Comparison of ENCODE assay signal across 24 mouse cellular contexts in the genomic region with DNA sequence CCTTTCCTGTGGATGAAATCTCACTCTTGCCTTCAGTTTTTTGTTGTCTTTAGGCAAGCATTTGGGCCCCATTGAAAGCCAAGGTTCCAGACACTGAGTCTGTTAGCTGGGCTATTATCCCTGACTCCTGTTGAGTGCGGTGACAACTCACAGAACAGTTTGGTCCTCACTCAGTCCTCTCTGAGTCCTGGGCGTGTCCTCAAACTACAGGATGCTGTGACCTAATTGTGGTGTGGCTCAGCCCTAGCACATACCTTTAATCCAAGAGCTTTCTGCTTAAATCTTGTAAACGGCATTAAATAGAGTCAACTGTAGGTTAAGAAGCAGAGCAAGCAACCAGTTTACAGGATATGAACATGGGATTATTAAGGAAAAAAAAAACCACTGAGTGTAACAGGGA. TPM values are rescaled to one million over a fixed set of nuclear protein-coding genes. Genes with fewer than 3 reads are reported as not detected.
DNase-seq lines count a peak whose midpoint lies in the region; ATAC-seq lines count a peak whose summit lies in the region.
"Had no signal": no experiment of that assay in that cellular context is flagged by ENCODE, and none has a peak within 500 bp of the region (broad histone marks: within the 10 kb centered on the region; RNA-seq: fewer than 3 reads in every experiment).

No protein-coding gene starts in this region.

- H3K36me3 ChIP-seq in heart, embryonic 11.5 days (ENCODE audit: control insufficient read depth, insufficient read depth, low read length) = no peaks in the 10 kb centered on the region
- H3K36me3 ChIP-seq: embryonic facial prominence, embryonic 12.5 days; forebrain, embryonic 15.5 days; G1E had no signal

- no peaks in the 10 kb centered on the region for H3K27me3 ChIP-seq in heart, embryonic 11.5 days (ENCODE audit: control insufficient read depth, insufficient read depth, low read length)
- H3K27me3 ChIP-seq: CH12.LX; embryonic facial prominence, embryonic 12.5 days; forebrain, embryonic 13.5 days; forebrain, embryonic 15.5 days had no signal

- no peak for ATAC-seq in heart, embryonic 11.5 days (replicated peaks; ENCODE audit: insufficient number of reproducible peaks, low FRiP score, low TSS enrichment)
- ATAC-seq: forebrain, embryonic 13.5 days; forebrain, embryonic 15.5 days; forebrain, postnatal 0 days; Patski had no signal

- no peak overlapping the region for H3K27ac ChIP-seq in heart, embryonic 11.5 days (ENCODE audit: low read depth, low read length)
- H3K27ac ChIP-seq: embryonic facial prominence, embryonic 12.5 days; forebrain, embryonic 13.5 days; forebrain, embryonic 15.5 days had no signal

- H3K9ac ChIP-seq in heart, embryonic 11.5 days (ENCODE audit: low read depth, low read length) = no peak overlapping the region
- H3K9ac ChIP-seq: embryonic facial prominence, embryonic 12.5 days; forebrain, embryonic 13.5 days; forebrain, embryonic 15.5 days; forebrain, postnatal 0 days had no signal

- no peaks in the 10 kb centered on the region for H3K4me1 ChIP-seq in heart, embryonic 11.5 days (ENCODE audit: control insufficient read depth, insufficient read depth, low read length)
- H3K4me1 ChIP-seq: embryonic facial prominence, embryonic 12.5 days; forebrain, embryonic 13.5 days; forebrain, embryonic 15.5 days had no signal

- peak; percentile 58 for DNase-seq in CD4-positive helper T cell, adult 2 months (ENCODE audit: low read depth, low spot score)
- peak; percentile 41 for DNase-seq in T-cell, adult 2 months (ENCODE audit: low spot score)
- peak; percentile 61 for DNase-seq in induced T-regulatory cell, adult 2 months (ENCODE audit: low read depth)
- no peak for DNase-seq in gastrocnemius, postnatal 36 days
- no peak for DNase-seq in spleen, adult 12 weeks (ENCODE audit: low spot score)
- DNase-seq in kidney, postnatal 10 days = no peak
- DNase-seq: adrenal gland, adult 8-10 months; adrenal gland, postnatal 14 days; adrenal gland, postnatal 36 days; B cell, adult 2 months; cerebellum, adult 11-12 months; cerebellum, adult 2 months; cerebellum, adult 9-11 months; cerebellum, postnatal 14 days; cerebellum, postnatal 36 days; embryo, embryonic 11 days; forebrain, postnatal 0 days had no signal

- no peak overlapping the region for H3K4me2 ChIP-seq in heart, embryonic 11.5 days
- H3K4me2 ChIP-seq: embryonic facial prominence, embryonic 12.5 days; forebrain, embryonic 13.5 days; forebrain, embryonic 15.5 days had no signal

- H3K4me3 ChIP-seq in heart, embryonic 11.5 days (ENCODE audit: low read depth, low read length) = no peak overlapping the region
- H3K4me3 ChIP-seq: embryonic facial prominence, embryonic 12.5 days; forebrain, embryonic 13.5 days; forebrain, embryonic 15.5 days had no signal

- H3K9me3 ChIP-seq in heart, embryonic 11.5 days (replicated peaks; ENCODE audit: control insufficient read depth, low read length) = peaks cover 6% of the 10 kb centered on the region
- H3K9me3 ChIP-seq: forebrain, embryonic 13.5 days had no signal

- WGBS in heart, embryonic 11.5 days (ENCODE audit: insufficient replicate concordance) = 70% methylated on average over 3 of the region's 3 CpGs

- intact Hi-C loops in gastrocnemius, postnatal 36 days (cut with DNase I) = no loop called here

RNA-seq across cellular contexts. Expression of a gene that starts 9.4 kb away (rescaled TPM):
- 10 to 100 TPM; 13.9 to 30.6 TPM for total RNA-seq in gastrocnemius, postnatal 36 days (2021)
- 27.5 and 29.2 TPM in 2 replicates for polyA plus RNA-seq in heart, embryonic 11.5 days (2014; fragmentation: Nextera tagmentation; extraction: Ambion mirVana)

RNA-seq across cellular contexts. Expression of a gene that starts 15.9 kb away (rescaled TPM):
- 10 to 100 TPM; 46.0 to 51.8 TPM for total RNA-seq in gastrocnemius, postnatal 36 days (2021)
- 202 and 234 TPM in 2 replicates for polyA plus RNA-seq in heart, embryonic 11.5 days (2014; fragmentation: Nextera tagmentation; extraction: Ambion mirVana)

RNA-seq across cellular contexts. Expression of a gene that starts 44.8 kb away (rescaled TPM):
- 10 to 100 TPM; 77.6 to 87.8 TPM for total RNA-seq in gastrocnemius, postnatal 36 days (2021)
- polyA plus RNA-seq in heart, embryonic 11.5 days (2014; fragmentation: Nextera tagmentation; extraction: Ambion mirVana) = 428 and 433 TPM in 2 replicates

RNA-seq across cellular contexts. Expression of a gene that starts 44.9 kb away (rescaled TPM):
- 100 to 1,000 TPM; 158 to 177 TPM for total RNA-seq in gastrocnemius, postnatal 36 days (2021)
- 452 and 498 TPM in 2 replicates for polyA plus RNA-seq in heart, embryonic 11.5 days (2014; fragmentation: Nextera tagmentation; extraction: Ambion mirVana)

Comparison
In these comparisons a context has a peak if more than half of its experiments do, and no peak if none do; other contexts are left out.
1. DNase-seq: peak in CD4-positive helper T cell, adult 2 months (single experiment), T-cell, adult 2 months (single experiment) and induced T-regulatory cell, adult 2 months (single experiment); none in gastrocnemius, postnatal 36 days (0 of 2), spleen, adult 12 weeks (single experiment) and kidney, postnatal 10 days (single experiment).